Mouse (Mus musculus): ENCODE data around the gene Wnt7b. TPM values are rescaled to one million over a fixed set of nuclear protein-coding genes. Genes with fewer than 3 reads are reported as not detected.

Gene Wnt7b
- polyA plus RNA-seq, 1 experiment = not detected

- Histone ChIP-seq H3K27ac (ENCODE audit: insufficient read depth, low read length) (no peak overlapping the region), H3K4me3 (ENCODE audit: insufficient read depth, low read length) (no peak overlapping the region), H3K4me1 (ENCODE audit: control insufficient read depth, insufficient read depth, low read length) (peaks cover 13% of the 10 kb centered on the region)
- TF ChIP-seq POLR2A (IDR thresholded peaks at IDR 0.05; ENCODE audit: low read depth, low read length) = no peak
Observed at GRCm38 (mm10) chr15:85602021-85602420, 19.7 kb upstream of the Wnt7b start.

GRCm38 (mm10) chr15:85601202-85601601 lies 18.9 kb upstream of the Wnt7b start:
- TF ChIP-seq POLR2A (IDR thresholded peaks at IDR 0.05; ENCODE audit: low read depth, low read length) (no peak), CTCF (IDR thresholded peaks at IDR 0.05; ENCODE audit: borderline replicate concordance, insufficient read depth, low read length) (no peak)
- H3K4me1 ChIP-seq (ENCODE audit: control insufficient read depth, insufficient read depth, low read length) = peaks cover 13% of the 10 kb centered on the region
- H3K4me3 ChIP-seq (ENCODE audit: insufficient read depth, low read length) = no peak overlapping the region
- peak overlapping the region; percentile 48 for H3K27ac ChIP-seq (ENCODE audit: insufficient read depth, low read length)

GRCm38 (mm10) chr15:85600696-85601094 lies 18.4 kb upstream of the Wnt7b start:
- H3K27ac ChIP-seq (ENCODE audit: insufficient read depth, low read length) = peak overlapping the region; percentile 48
- peaks cover 13% of the 10 kb centered on the region for H3K4me1 ChIP-seq (ENCODE audit: control insufficient read depth, insufficient read depth, low read length)
- TF ChIP-seq POLR2A (IDR thresholded peaks at IDR 0.05; ENCODE audit: low read depth, low read length) (no peak), CTCF (IDR thresholded peaks at IDR 0.05; ENCODE audit: borderline replicate concordance, insufficient read depth, low read length) (no peak)
- H3K4me3 ChIP-seq (ENCODE audit: insufficient read depth, low read length) = no peak overlapping the region

GRCm38 (mm10) chr15:85599887-85600695 lies 17.8 kb upstream of the Wnt7b start:
- Histone ChIP-seq H3K27ac (ENCODE audit: insufficient read depth, low read length) (peak overlapping the region; percentile 87), H3K4me3 (ENCODE audit: insufficient read depth, low read length) (no peak overlapping the region), H3K4me1 (ENCODE audit: control insufficient read depth, insufficient read depth, low read length) (peaks cover 13% of the 10 kb centered on the region)
- no peak for TF ChIP-seq CTCF (IDR thresholded peaks at IDR 0.05; ENCODE audit: borderline replicate concordance, insufficient read depth, low read length)
- TF ChIP-seq POLR2A (IDR thresholded peaks at IDR 0.05; ENCODE audit: low read depth, low read length) = peak; percentile 37

- Histone ChIP-seq H3K27ac (ENCODE audit: insufficient read depth, low read length) (peak overlapping the region; percentile 87), H3K4me3 (ENCODE audit: insufficient read depth, low read length) (no peak overlapping the region), H3K4me1 (ENCODE audit: control insufficient read depth, insufficient read depth, low read length) (peaks cover 8% of the 10 kb centered on the region)
- peak; percentile 69; the same call in 1 of the 2 replicates for TF ChIP-seq CTCF (IDR thresholded peaks at IDR 0.05; ENCODE audit: borderline replicate concordance, insufficient read depth, low read length)
- no peak for TF ChIP-seq POLR2A (IDR thresholded peaks at IDR 0.05; ENCODE audit: low read depth, low read length)
Observed at GRCm38 (mm10) chr15:85598984-85599886, 17.0 kb upstream of the Wnt7b start.

- H3K4me1 ChIP-seq (ENCODE audit: control insufficient read depth, insufficient read depth, low read length) = peaks cover 6% of the 10 kb centered on the region
- no peak overlapping the region for H3K4me3 ChIP-seq (ENCODE audit: insufficient read depth, low read length)
- no peak for TF ChIP-seq CTCF (IDR thresholded peaks at IDR 0.05; ENCODE audit: borderline replicate concordance, insufficient read depth, low read length)
- TF ChIP-seq POLR2A (IDR thresholded peaks at IDR 0.05; ENCODE audit: low read depth, low read length) = no peak
- H3K27ac ChIP-seq (ENCODE audit: insufficient read depth, low read length) = peak overlapping the region; percentile 87
Observed at GRCm38 (mm10) chr15:85598443-85598842, 16.2 kb upstream of the Wnt7b start.

GRCm38 (mm10) chr15:85597403-85597802 lies 15.1 kb upstream of the Wnt7b start:
- Histone ChIP-seq H3K27ac (ENCODE audit: insufficient read depth, low read length) (no peak overlapping the region), H3K4me3 (ENCODE audit: insufficient read depth, low read length) (no peak overlapping the region), H3K4me1 (ENCODE audit: control insufficient read depth, insufficient read depth, low read length) (peaks cover 6% of the 10 kb centered on the region)
- no peak for TF ChIP-seq POLR2A (IDR thresholded peaks at IDR 0.05; ENCODE audit: low read depth, low read length)
- TF ChIP-seq CTCF (IDR thresholded peaks at IDR 0.05; ENCODE audit: borderline replicate concordance, insufficient read depth, low read length) = no peak

GRCm38 (mm10) chr15:85592674-85593073 lies 10.4 kb upstream of the Wnt7b start:
- Histone ChIP-seq H3K4me3 (ENCODE audit: insufficient read depth, low read length) (no peak overlapping the region), H3K4me1 (ENCODE audit: control insufficient read depth, insufficient read depth, low read length) (no peaks in the 10 kb centered on the region), H3K27ac (ENCODE audit: insufficient read depth, low read length) (no peak overlapping the region)
- TF ChIP-seq CTCF (IDR thresholded peaks at IDR 0.05; ENCODE audit: borderline replicate concordance, insufficient read depth, low read length) = no peak
- TF ChIP-seq POLR2A (IDR thresholded peaks at IDR 0.05; ENCODE audit: low read depth, low read length) = no peak

GRCm38 (mm10) chr15:85590831-85591230 lies 8.6 kb upstream of the Wnt7b start:
- Histone ChIP-seq H3K4me3 (ENCODE audit: insufficient read depth, low read length) (no peak overlapping the region), H3K27ac (ENCODE audit: insufficient read depth, low read length) (no peak overlapping the region), H3K4me1 (ENCODE audit: control insufficient read depth, insufficient read depth, low read length) (no peaks in the 10 kb centered on the region)
- TF ChIP-seq POLR2A (IDR thresholded peaks at IDR 0.05; ENCODE audit: low read depth, low read length) (no peak), CTCF (IDR thresholded peaks at IDR 0.05; ENCODE audit: borderline replicate concordance, insufficient read depth, low read length) (no peak)

All from embryonic fibroblast, embryonic 13.5 days (primary cell).